Mouse (Mus musculus) adrenal gland, adult 18-20 months (tissue): Measurements from ENCODE around the gene Cdc123. TPM values are rescaled to one million over a fixed set of nuclear protein-coding genes. Genes with fewer than 3 reads are reported as not detected.
"Not testable (repeated sequence)": the region's sequence is repeated elsewhere in the genome, so short reads cannot be mapped to it uniquely, and the experiment has no call there.

Source experiments
- DNase-seq, 2 experiments: peaks; one replicate each; pipeline ENCODE4 v3.0.0; 2021 to 2022; ENCODE audit warnings: low spot score in 2 of 2
- total RNA-seq, 2 experiments: library from RNA; stranded (reverse); gene quantifications; 1 replicate in 1 of 2; 2 replicates in 1 of 2; pipeline ENCODE4 v1.2.3; 2021

Gene Cdc123
- total RNA-seq, 2 experiments from 2014 or later: 136 to 140 TPM

GRCm38 (mm10) chr2:5806201-5806600 is 38.8 kb downstream of the Cdc123 start:
- DNase-seq: not testable (repeated sequence)

- DNase-seq: no peak
These were observed 39.7 kb downstream of the Cdc123 start for GRCm38 (mm10) chr2:5805228-5805627.

GRCm38 (mm10) chr2:5804440-5805045 is 40.4 kb downstream of the Cdc123 start:
- DNase-seq: no peak

- no peak for DNase-seq
These were observed 42.9 kb downstream of the Cdc123 start for GRCm38 (mm10) chr2:5801927-5802590.

GRCm38 (mm10) chr2:5801182-5801640 is 43.8 kb downstream of the Cdc123 start:
- no peak for DNase-seq

- DNase-seq: no peak
These were observed 46.9 kb downstream of the Cdc123 start for GRCm38 (mm10) chr2:5797816-5798672.

- no peak for DNase-seq
These were observed 51.2 kb downstream of the Cdc123 start for GRCm38 (mm10) chr2:5793771-5794170.

GRCm38 (mm10) chr2:5792056-5792455 is 52.9 kb downstream of the Cdc123 start:
- no peak for DNase-seq

- DNase-seq: no peak
These were observed 55.3 kb downstream of the Cdc123 start for GRCm38 (mm10) chr2:5789625-5790160.

- no peak for DNase-seq
These were observed 57.6 kb downstream of the Cdc123 start for GRCm38 (mm10) chr2:5787391-5787790.

- DNase-seq: no peak
These were observed 72.5 kb downstream of the Cdc123 start for GRCm38 (mm10) chr2:5772464-5772863.

GRCm38 (mm10) chr2:5770708-5771241 is 74.2 kb downstream of the Cdc123 start:
- no peak for DNase-seq

GRCm38 (mm10) chr2:5769630-5770029 is 75.3 kb downstream of the Cdc123 start:
- no peak for DNase-seq

GRCm38 (mm10) chr2:5768946-5769345 is 76.0 kb downstream of the Cdc123 start:
- no peak for DNase-seq

- DNase-seq: no peak
These were observed 82.9 kb downstream of the Cdc123 start for GRCm38 (mm10) chr2:5762031-5762430.

GRCm38 (mm10) chr2:5760479-5761008 is 84.4 kb downstream of the Cdc123 start:
- no peak for DNase-seq

GRCm38 (mm10) chr2:5758569-5758968 is 86.4 kb downstream of the Cdc123 start:
- DNase-seq: no peak

- DNase-seq: no peak
These were observed 94.1 kb downstream of the Cdc123 start for GRCm38 (mm10) chr2:5750872-5751271.

- DNase-seq: no peak
These were observed 95.8 kb downstream of the Cdc123 start for GRCm38 (mm10) chr2:5749210-5749609.

- no peak for DNase-seq
These were observed 97.4 kb downstream of the Cdc123 start for GRCm38 (mm10) chr2:5747545-5748043.

- no peak for DNase-seq
These were observed 98.4 kb downstream of the Cdc123 start for GRCm38 (mm10) chr2:5746529-5746928.
